Mouse (Mus musculus) liver, embryonic 11.5 days (tissue): ENCODE measurements around the gene Gm28079. TPM values are rescaled to one million over a fixed set of nuclear protein-coding genes. Genes with fewer than 3 reads are reported as not detected.
"Not testable (repeated sequence)": the region's sequence is repeated elsewhere in the genome, so short reads cannot be mapped to it uniquely, and the experiment has no call there.

Source experiments
- ATAC-seq: fragments of 200-750 bp; cut with Nextera tagmentation; replicated peaks from 2 replicates; pipeline ENCODE4 v1.8.0; 2017; ENCODE audit warnings: moderate number of reproducible peaks, mild to moderate bottlenecking, moderate TSS enrichment, moderate library complexity; ENCODE audit not compliant: low FRiP score
- DNase-seq: peaks from one replicate; pipeline ENCODE4 v3.0.0-alpha.2; 2017; ENCODE audit warnings: low spot score
- H3K27ac ChIP-seq: fragments of 300-500 bp; sonication (generic); 2 replicates; pipeline ENCODE4 v1.5.1; 2014; ENCODE audit warnings: mild to moderate bottlenecking, low read depth, low read length, control low read depth
- H3K27me3 ChIP-seq: fragments of 300-500 bp; sonication (generic); replicated peaks from 2 replicates; pipeline ENCODE4 v1.6.1; 2014; ENCODE audit warnings: low read length, mixed read lengths; ENCODE audit not compliant: control insufficient read depth, insufficient read depth
- H3K36me3 ChIP-seq: fragments of 300-500 bp; sonication (generic); 2 replicates; pipeline ENCODE4 v1.6.1; 2014; ENCODE audit warnings: mild to moderate bottlenecking, low read length, moderate library complexity, mixed read lengths; ENCODE audit not compliant: control insufficient read depth, insufficient read depth
- H3K4me1 ChIP-seq: fragments of 300-500 bp; sonication (generic); replicated peaks from 2 replicates; pipeline ENCODE4 v1.6.1; 2014; ENCODE audit warnings: low read length, mixed read lengths; ENCODE audit not compliant: control insufficient read depth, insufficient read depth
- H3K4me2 ChIP-seq: fragments of 300-500 bp; sonication (generic); 2 replicates; pipeline ENCODE4 v1.6.1; 2014; ENCODE audit warnings: mild to moderate bottlenecking, control low read depth, moderate library complexity
- H3K4me3 ChIP-seq: fragments of 300-500 bp; sonication (generic); 2 replicates; pipeline ENCODE4 v1.5.1; 2014; ENCODE audit warnings: low read depth, low read length, control low read depth
- H3K9ac ChIP-seq: fragments of 300-500 bp; sonication (generic); 2 replicates; pipeline ENCODE4 v1.6.1; 2014; ENCODE audit warnings: low read depth, low read length, control low read depth
- H3K9me3 ChIP-seq: fragments of 300-500 bp; sonication (generic); 2 replicates; pipeline ENCODE4 v1.6.1; 2016; ENCODE audit warnings: low read length, inconsistent platforms, mixed read lengths; ENCODE audit not compliant: control insufficient read depth
- WGBS: fragments of 180-500 bp; shearing (Covaris S2); extraction: QIAGEN DNeasy Blood & Tissue Kit; methylation state at CpG from one replicate; pipeline ENCODE4 v1.1.7; 2014; 5-methylcytosine and 5-hydroxymethylcytosine counted together
- polyA plus RNA-seq: library from polyadenylated mRNA; unstranded; fragments of >200 nt; fragmentation: Nextera tagmentation; extraction: Ambion mirVana; gene quantifications from 2 replicates; pipeline ENCODE4 v1.2.1, GENCODE M21; 2014

Gene Gm28079
- not detected in 2 replicates for polyA plus RNA-seq

- not testable (repeated sequence) for H3K4me1 ChIP-seq, H3K4me3 ChIP-seq, DNase-seq, H3K27me3 ChIP-seq, ATAC-seq, H3K27ac ChIP-seq, H3K4me2 ChIP-seq, H3K36me3 ChIP-seq, H3K9ac ChIP-seq, H3K9me3 ChIP-seq
- WGBS = no CpG with 5 or more reads among the region's 1 CpGs
These were observed at the start of gene Gm28079 for GRCm38 (mm10) chrY:70014799-70015198. TSS of gene Gm28079 (minus strand) at chrY:70014899.
